Mouse (Mus musculus) embryonic facial prominence, embryonic 12.5 days (tissue): ENCODE measurements around the gene Ctnnb1. TPM values are rescaled to one million over a fixed set of nuclear protein-coding genes. Genes with fewer than 3 reads are reported as not detected.

Experiments used
- ATAC-seq: fragments of 200-750 bp; cut with Nextera tagmentation; 2 replicates; pipeline ENCODE4 v1.8.0; 2017; ENCODE audit not compliant: insufficient number of reproducible peaks, insufficient read depth, low FRiP score, low TSS enrichment
- H3K27ac ChIP-seq: fragments of 300-500 bp; sonication (generic); 2 replicates; pipeline ENCODE4 v1.5.1; 2016; ENCODE audit warnings: mild to moderate bottlenecking
- H3K27me3 ChIP-seq: fragments of 300-500 bp; sonication (generic); 2 replicates; pipeline ENCODE4 v1.6.1; 2016; ENCODE audit warnings: mild to moderate bottlenecking, moderate library complexity
- H3K36me3 ChIP-seq: fragments of 300-500 bp; sonication (generic); 2 replicates; pipeline ENCODE4 v1.6.1; 2016; ENCODE audit warnings: mild to moderate bottlenecking
- H3K4me1 ChIP-seq: fragments of 300-500 bp; sonication (generic); 2 replicates; pipeline ENCODE4 v1.6.1; 2016
- H3K4me2 ChIP-seq: fragments of 300-500 bp; sonication (generic); replicated peaks from 2 replicates; pipeline ENCODE4 v1.6.1; 2016; ENCODE audit warnings: mild to moderate bottlenecking, moderate library complexity
- H3K4me3 ChIP-seq: fragments of 300-500 bp; sonication (generic); 2 replicates; pipeline ENCODE4 v1.5.1; 2016; ENCODE audit warnings: mild to moderate bottlenecking
- H3K9ac ChIP-seq: fragments of 300-500 bp; sonication (generic); 2 replicates; pipeline ENCODE4 v1.6.1; 2016; ENCODE audit warnings: mild to moderate bottlenecking, moderate library complexity
- H3K9me3 ChIP-seq: fragments of 300-500 bp; sonication (generic); 2 replicates; pipeline ENCODE4 v1.6.1; 2016; ENCODE audit warnings: mild to moderate bottlenecking, moderate library complexity
- WGBS: fragments of 180-500 bp; shearing (Covaris S2); methylation state at CpG from one replicate; pipeline ENCODE4 v1.1.7; 2016; 5-methylcytosine and 5-hydroxymethylcytosine counted together
- polyA plus RNA-seq: library from polyadenylated mRNA; unstranded; fragments of >200 nt; fragmentation: Nextera tagmentation; extraction: Ambion mirVana; gene quantifications from 2 replicates; pipeline ENCODE4 v1.2.1, GENCODE M21; 2016

Ctnnb1 gene
- polyA plus RNA-seq, 1 experiment from 2014 or later = 801 TPM

GRCm38 (mm10) chr9:120963104-120963503, 34.1 kb downstream of the Ctnnb1 start:
- ATAC-seq = no peak
- Histone ChIP-seq H3K4me3 (no peak overlapping the region), H3K36me3 (peaks cover 98% of the 10 kb centered on the region), H3K9ac (no peak overlapping the region), H3K27me3 (no peaks in the 10 kb centered on the region), H3K27ac (0 out of 2 replicates have a peak overlapping the region, but pooled peaks have one; percentile 37), H3K4me1 (no peaks in the 10 kb centered on the region), H3K4me2 (no peak overlapping the region), H3K9me3 (no peaks in the 10 kb centered on the region)
- WGBS = 96% methylated on average over 4 of the region's 4 CpGs

DNA sequence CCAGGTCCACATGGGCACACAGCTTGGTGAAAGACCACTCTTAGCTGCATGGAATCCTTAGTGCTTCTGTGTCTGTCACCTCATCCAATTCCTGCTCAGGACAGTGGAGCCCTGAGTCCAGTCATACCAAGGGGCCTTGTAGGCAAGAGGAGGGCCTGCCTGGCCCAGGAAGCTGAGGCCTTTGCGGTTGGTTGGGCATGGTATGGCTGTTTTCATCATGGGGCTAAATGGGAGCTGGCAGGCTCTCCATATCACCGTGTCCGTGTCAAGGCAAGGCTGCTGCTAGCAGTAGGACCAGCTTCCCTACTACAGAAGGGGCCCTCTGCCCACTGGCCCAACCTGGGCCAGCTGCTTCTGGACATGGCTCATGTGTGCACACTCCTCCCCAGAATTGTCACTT, 34.7 kb downstream of the Ctnnb1 start:
- Histone ChIP-seq H3K4me2 (no peak overlapping the region), H3K9ac (no peak overlapping the region), H3K4me3 (no peak overlapping the region), H3K27me3 (no peaks in the 10 kb centered on the region), H3K36me3 (peaks cover 98% of the 10 kb centered on the region), H3K4me1 (no peaks in the 10 kb centered on the region), H3K27ac (no peak overlapping the region), H3K9me3 (no peaks in the 10 kb centered on the region)
- 90% methylated on average over 3 of the region's 3 CpGs for WGBS
- ATAC-seq = no peak

GRCm38 (mm10) chr9:120964224-120964623, 35.2 kb downstream of the Ctnnb1 start:
- H3K36me3 ChIP-seq = peaks cover 98% of the 10 kb centered on the region
- H3K27me3 ChIP-seq = no peaks in the 10 kb centered on the region
- 91% methylated on average over 5 of the region's 5 CpGs for WGBS
- no peak overlapping the region for H3K9ac ChIP-seq
- no peak for ATAC-seq
- H3K4me3 ChIP-seq = no peak overlapping the region
- H3K9me3 ChIP-seq = no peaks in the 10 kb centered on the region
- no peaks in the 10 kb centered on the region for H3K4me1 ChIP-seq
- H3K4me2 ChIP-seq = no peak overlapping the region
- H3K27ac ChIP-seq = no peak overlapping the region

DNA sequence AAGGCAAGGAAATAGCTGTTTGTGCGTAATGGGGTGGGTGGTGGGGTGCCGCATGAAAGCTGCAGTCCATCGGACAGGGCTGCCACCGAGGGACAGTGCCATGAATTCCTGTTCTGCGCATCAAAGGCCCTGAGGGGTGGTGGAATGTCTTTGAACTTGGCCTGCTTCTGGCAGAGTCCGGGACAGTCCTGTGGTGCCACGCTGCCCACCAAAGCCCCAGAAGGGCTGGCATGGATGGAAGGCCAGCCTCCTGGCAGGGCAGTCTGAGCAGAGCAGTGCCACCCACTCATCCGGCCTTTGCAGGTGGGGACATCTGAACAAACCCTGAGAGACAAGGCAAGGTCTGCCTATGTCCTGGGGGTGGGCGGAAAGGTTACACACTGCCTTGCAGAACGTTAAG, 36.0 kb downstream of the Ctnnb1 start:
- WGBS = 84% methylated on average over 10 of the region's 10 CpGs
- Histone ChIP-seq H3K4me1 (no peaks in the 10 kb centered on the region), H3K36me3 (peaks cover 96% of the 10 kb centered on the region), H3K9ac (no peak overlapping the region), H3K27me3 (no peaks in the 10 kb centered on the region), H3K9me3 (no peaks in the 10 kb centered on the region), H3K4me2 (no peak overlapping the region), H3K4me3 (no peak overlapping the region), H3K27ac (no peak overlapping the region)
- ATAC-seq = no peak

DNA sequence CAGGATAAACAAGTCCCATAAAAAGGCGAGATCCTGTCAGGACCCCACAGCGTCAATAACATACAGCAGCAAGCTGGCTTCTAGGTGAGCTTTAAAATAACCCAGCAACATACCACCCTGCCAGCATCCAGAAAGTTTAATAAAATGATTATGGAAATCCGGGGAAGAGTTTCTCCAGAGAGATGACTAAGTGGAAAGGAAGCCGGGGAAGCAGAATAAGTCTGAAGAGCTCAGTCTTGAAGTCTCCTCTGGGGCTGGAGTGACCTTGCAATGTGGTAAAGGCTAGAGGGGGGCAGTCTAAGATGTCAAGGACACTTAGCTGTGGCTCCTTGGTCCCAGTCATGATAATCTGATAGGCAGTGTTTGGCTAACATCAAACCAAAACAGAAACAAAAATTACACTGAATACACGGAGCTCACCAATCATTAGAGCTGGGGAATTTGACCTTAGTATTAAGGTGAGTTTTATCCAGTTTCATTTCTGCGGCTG, 44.1 kb downstream of the Ctnnb1 start:
- no peak for ATAC-seq
- Histone ChIP-seq H3K9me3 (no peaks in the 10 kb centered on the region), H3K36me3 (peaks cover 17% of the 10 kb centered on the region), H3K9ac (no peak overlapping the region), H3K4me1 (peaks cover 25% of the 10 kb centered on the region), H3K27me3 (no peaks in the 10 kb centered on the region), H3K4me2 (no peak overlapping the region), H3K4me3 (no peak overlapping the region), H3K27ac (no peak overlapping the region)
- WGBS = 65% methylated on average over 6 of the region's 6 CpGs

DNA sequence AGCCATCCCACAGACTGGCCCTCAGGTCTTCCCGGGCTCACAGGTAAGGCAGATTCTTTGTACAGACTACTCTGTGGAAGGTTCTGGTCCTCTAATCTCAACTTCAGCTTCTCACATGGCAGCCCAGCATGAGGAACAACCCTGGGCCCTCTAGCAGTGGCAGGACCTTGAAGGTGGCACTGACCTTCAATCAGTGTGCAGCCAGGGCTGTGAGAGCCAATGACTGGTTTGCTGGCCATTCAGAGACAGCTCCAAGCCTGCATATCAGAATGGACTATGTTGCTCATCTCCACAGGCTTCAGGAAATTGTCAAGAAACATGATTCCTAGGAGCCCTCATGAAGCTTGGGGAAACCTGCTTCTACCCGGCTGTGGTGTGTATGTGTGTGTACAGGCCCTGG, 45.2 kb downstream of the Ctnnb1 start:
- H3K4me3 ChIP-seq = no peak overlapping the region
- 76% methylated on average over 2 of the region's 2 CpGs for WGBS
- no peaks in the 10 kb centered on the region for H3K9me3 ChIP-seq
- H3K36me3 ChIP-seq = peaks cover 6% of the 10 kb centered on the region
- no peak overlapping the region for H3K9ac ChIP-seq
- H3K27ac ChIP-seq = 0 out of 2 replicates have a peak overlapping the region, but pooled peaks have one; percentile 31
- peaks cover 25% of the 10 kb centered on the region for H3K4me1 ChIP-seq
- H3K4me2 ChIP-seq = no peak overlapping the region
- H3K27me3 ChIP-seq = no peaks in the 10 kb centered on the region
- no peak for ATAC-seq

- Histone ChIP-seq H3K4me3 (no peak overlapping the region), H3K27me3 (no peaks in the 10 kb centered on the region), H3K36me3 (no peaks in the 10 kb centered on the region), H3K27ac (no peak overlapping the region), H3K4me2 (no peak overlapping the region), H3K9me3 (no peaks in the 10 kb centered on the region), H3K4me1 (peaks cover 27% of the 10 kb centered on the region), H3K9ac (no peak overlapping the region)
- 63% methylated on average over 5 of the region's 5 CpGs for WGBS
- ATAC-seq = no peak
These were observed 47.1 kb downstream of the Ctnnb1 start for GRCm38 (mm10) chr9:120976158-120976557.

DNA sequence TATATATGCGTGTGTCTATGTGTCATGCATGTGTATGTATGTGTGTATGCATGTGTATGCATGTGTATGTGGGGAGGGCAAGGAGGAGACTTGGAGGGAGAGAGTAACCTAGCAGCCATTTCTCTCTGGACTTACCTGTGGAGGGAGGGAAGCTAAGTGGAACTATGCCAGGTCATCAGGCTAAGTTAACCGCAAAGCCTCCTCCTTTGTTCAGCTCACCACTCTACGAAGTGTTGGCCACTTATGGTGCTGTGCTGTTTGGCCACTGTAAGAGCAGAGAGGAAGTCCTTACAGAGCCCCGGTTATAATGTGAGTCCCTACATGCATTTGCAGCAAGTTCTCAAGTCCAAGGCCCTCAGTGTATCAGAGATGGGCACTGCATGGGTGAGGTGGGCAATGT, 47.8 kb downstream of the Ctnnb1 start:
- no peak overlapping the region for H3K4me2 ChIP-seq
- no peak overlapping the region for H3K9ac ChIP-seq
- no peak overlapping the region for H3K4me3 ChIP-seq
- 93% methylated on average over 4 of the region's 4 CpGs for WGBS
- H3K4me1 ChIP-seq = peaks cover 28% of the 10 kb centered on the region
- H3K9me3 ChIP-seq = no peaks in the 10 kb centered on the region
- ATAC-seq = no peak
- H3K27me3 ChIP-seq = no peaks in the 10 kb centered on the region
- no peak overlapping the region for H3K27ac ChIP-seq
- no peaks in the 10 kb centered on the region for H3K36me3 ChIP-seq

GRCm38 (mm10) chr9:120981777-120982176, 52.8 kb downstream of the Ctnnb1 start:
- no peak overlapping the region for H3K4me3 ChIP-seq
- WGBS = 81% methylated on average over 7 of the region's 7 CpGs
- no peaks in the 10 kb centered on the region for H3K36me3 ChIP-seq
- H3K4me2 ChIP-seq = no peak overlapping the region
- H3K4me1 ChIP-seq = peaks cover 31% of the 10 kb centered on the region
- no peaks in the 10 kb centered on the region for H3K27me3 ChIP-seq
- peak overlapping the region; percentile 36; the same call in 1 of the 2 replicates for H3K27ac ChIP-seq
- no peaks in the 10 kb centered on the region for H3K9me3 ChIP-seq
- ATAC-seq = no peak
- no peak overlapping the region for H3K9ac ChIP-seq

- H3K9ac ChIP-seq = no peak overlapping the region
- no peak overlapping the region for H3K4me2 ChIP-seq
- ATAC-seq = no peak
- H3K4me3 ChIP-seq = no peak overlapping the region
- no peaks in the 10 kb centered on the region for H3K36me3 ChIP-seq
- 83% methylated on average over 8 of the region's 8 CpGs for WGBS
- H3K9me3 ChIP-seq = no peaks in the 10 kb centered on the region
- H3K27me3 ChIP-seq = no peaks in the 10 kb centered on the region
- peaks cover 37% of the 10 kb centered on the region for H3K4me1 ChIP-seq
- 0 out of 2 replicates have a peak overlapping the region, but pooled peaks have one; percentile 0 for H3K27ac ChIP-seq
These were observed 54.8 kb downstream of the Ctnnb1 start for GRCm38 (mm10) chr9:120983849-120984248.

- H3K9me3 ChIP-seq = no peaks in the 10 kb centered on the region
- no peak overlapping the region for H3K4me2 ChIP-seq
- H3K4me1 ChIP-seq = peaks cover 37% of the 10 kb centered on the region
- H3K4me3 ChIP-seq = no peak overlapping the region
- H3K9ac ChIP-seq = no peak overlapping the region
- no peak for ATAC-seq
- WGBS = 48% methylated on average over 5 of the region's 5 CpGs
- H3K36me3 ChIP-seq = no peaks in the 10 kb centered on the region
- H3K27ac ChIP-seq = 0 out of 2 replicates have a peak overlapping the region, but pooled peaks have one; percentile 0
- H3K27me3 ChIP-seq = no peaks in the 10 kb centered on the region
These were observed 55.5 kb downstream of the Ctnnb1 start for GRCm38 (mm10) chr9:120984509-120984908.

- peaks cover 39% of the 10 kb centered on the region for H3K4me1 ChIP-seq
- H3K27ac ChIP-seq = no peak overlapping the region
- H3K36me3 ChIP-seq = no peaks in the 10 kb centered on the region
- H3K9me3 ChIP-seq = no peaks in the 10 kb centered on the region
- ATAC-seq = no peak
- no peaks in the 10 kb centered on the region for H3K27me3 ChIP-seq
- no peak overlapping the region for H3K4me2 ChIP-seq
- H3K4me3 ChIP-seq = no peak overlapping the region
- no peak overlapping the region for H3K9ac ChIP-seq
- WGBS = 91% methylated on average over 5 of the region's 5 CpGs
These were observed 56.0 kb downstream of the Ctnnb1 start for GRCm38 (mm10) chr9:120985009-120985408.

- WGBS = 95% methylated on average over 5 of the region's 5 CpGs
- Histone ChIP-seq H3K9ac (no peak overlapping the region), H3K27ac (no peak overlapping the region), H3K9me3 (no peaks in the 10 kb centered on the region), H3K4me3 (no peak overlapping the region), H3K4me1 (peaks cover 43% of the 10 kb centered on the region), H3K36me3 (no peaks in the 10 kb centered on the region), H3K4me2 (no peak overlapping the region), H3K27me3 (no peaks in the 10 kb centered on the region)
- ATAC-seq = no peak
These were observed 56.5 kb downstream of the Ctnnb1 start for GRCm38 (mm10) chr9:120985524-120985923.
